Mouse (Mus musculus): ENCODE data around the gene Gabrb2.

- no peak for TF ChIP-seq POLR2A (IDR thresholded peaks at IDR 0.05; ENCODE audit: low read depth, low read length)
- no peak for TF ChIP-seq CTCF (IDR thresholded peaks at IDR 0.05; ENCODE audit: extremely low read depth, insufficient read depth, insufficient read length, insufficient replicate concordance)
Observed at GRCm38 (mm10) chr11:42464136-42464535, 44.6 kb downstream of the Gabrb2 start.
